Mouse (Mus musculus): ENCODE measurements at regions not wholly inside any gene's neighbourhood (a gene's known extent, or its start where the extent isn't known, plus 50 kb on each side); places are given as distances from the start of the nearest gene placed in this dataset.

- H3K9me3 ChIP-seq (replicated peaks; ENCODE audit: insufficient read depth, low read length), result no peaks in the 10 kb centered on the region
- H3K36me3 ChIP-seq (ENCODE audit: control insufficient read depth in 1 of 2, insufficient read depth in 2 of 2, low read length in 2 of 2), result no peaks in the 10 kb centered on the region
- H3K79me2 ChIP-seq (ENCODE audit: control insufficient read depth, insufficient read depth, low read length, poor library complexity), result no peaks in the 10 kb centered on the region
- H3K4me1 ChIP-seq (ENCODE audit: control insufficient read depth in 1 of 2, insufficient read depth in 2 of 2, low read length in 2 of 2), result no peaks in the 10 kb centered on the region
- H3K27ac ChIP-seq (ENCODE audit: control insufficient read depth, low read depth, low read length), result no peak overlapping the region
- TF ChIP-seq ELF1 (IDR thresholded peaks at IDR 0.05; ENCODE audit: low read depth, low read length), result no peak
- H3K4me3 ChIP-seq (ENCODE audit: control insufficient read depth in 1 of 2, insufficient read depth in 1 of 2, low read depth in 2 of 2, low read length in 2 of 2), result no peak overlapping the region
- no peak overlapping the region for H3K9ac ChIP-seq (ENCODE audit: control insufficient read depth, low read depth, low read length, poor library complexity, severe bottlenecking)
- no peak for DNase-seq (ENCODE audit: low read depth, low spot score)
- H3K27me3 ChIP-seq (ENCODE audit: control insufficient read depth in 1 of 2, insufficient read depth in 2 of 2, low read length in 2 of 2), result no peaks in the 10 kb centered on the region
These were observed 1062.8 kb upstream of the Acvr2a start for GRCm38 (mm10) chr2:47750997-47751623.

GRCm38 (mm10) chr2:47755716-47756115 lies 1058.2 kb upstream of the Acvr2a start:
- TF ChIP-seq TCF12 (IDR thresholded peaks at IDR 0.05; ENCODE audit: low read depth, low read length) (no peak), GATA1 (IDR thresholded peaks at IDR 0.05; ENCODE audit: low read depth, low read length) (no peak), ZNF384 (IDR thresholded peaks at IDR 0.05; ENCODE audit: low read depth, low read length) (no peak), RCOR1 (IDR thresholded peaks at IDR 0.05; ENCODE audit: low read depth, low read length) (no peak), MYC (IDR thresholded peaks at IDR 0.05; ENCODE audit: low read depth, low read length) (no peak), ETS1 (IDR thresholded peaks at IDR 0.05; ENCODE audit: low read depth, low read length) (no peak), MXI1 (IDR thresholded peaks at IDR 0.05; ENCODE audit: low read depth, low read length) (no peak), EP300 (IDR thresholded peaks at IDR 0.05; ENCODE audit: low read depth in 1 of 2, low read length in 2 of 2) (no peak), MAX (IDR thresholded peaks at IDR 0.05; ENCODE audit: low read length) (no peak), NELFE (IDR thresholded peaks at IDR 0.05; ENCODE audit: low read depth, low read length) (no peak), MEF2A (IDR thresholded peaks at IDR 0.05; ENCODE audit: extremely low read depth, insufficient replicate concordance, low read depth, low read length, poor library complexity, severe bottlenecking) (no peak), E2F4 (IDR thresholded peaks at IDR 0.05; ENCODE audit: borderline replicate concordance, low read depth, low read length) (no peak), SIN3A (IDR thresholded peaks at IDR 0.05; ENCODE audit: low read length) (no peak), CHD2 (IDR thresholded peaks at IDR 0.05; ENCODE audit: low read length) (no peak), ZMIZ1 (IDR thresholded peaks at IDR 0.05; ENCODE audit: low read depth, low read length) (no peak), RAD21 (IDR thresholded peaks at IDR 0.05; ENCODE audit: low read depth, low read length) (no peak), HCFC1 (IDR thresholded peaks at IDR 0.05; ENCODE audit: low read depth, low read length) (no peak), SMC3 (IDR thresholded peaks at IDR 0.05; ENCODE audit: low read depth, low read length) (no peak), KAT2A (conservative IDR thresholded peaks at IDR 0.05; ENCODE audit: low read depth, low read length) (no peak)
- no peaks in the 10 kb centered on the region for H3K9me3 ChIP-seq (replicated peaks; ENCODE audit: insufficient read depth, low read length)
- H3K27me3 ChIP-seq (ENCODE audit: control insufficient read depth in 1 of 2, insufficient read depth in 2 of 2, low read length in 2 of 2), result no peaks in the 10 kb centered on the region
- H3K4me1 ChIP-seq (ENCODE audit: control insufficient read depth in 1 of 2, insufficient read depth in 2 of 2, low read length in 2 of 2), result no peaks in the 10 kb centered on the region
- H3K36me3 ChIP-seq (ENCODE audit: control insufficient read depth in 1 of 2, insufficient read depth in 2 of 2, low read length in 2 of 2), result no peaks in the 10 kb centered on the region
- no peak overlapping the region for H3K9ac ChIP-seq (ENCODE audit: control insufficient read depth, low read depth, low read length, poor library complexity, severe bottlenecking)
- no peaks in the 10 kb centered on the region for H3K79me2 ChIP-seq (ENCODE audit: control insufficient read depth, insufficient read depth, low read length, poor library complexity)
- H3K4me3 ChIP-seq (ENCODE audit: control insufficient read depth in 1 of 2, insufficient read depth in 1 of 2, low read depth in 2 of 2, low read length in 2 of 2), result no peak overlapping the region
- no peak overlapping the region for H3K27ac ChIP-seq (ENCODE audit: control insufficient read depth, low read depth, low read length)
- DNase-seq (ENCODE audit: low read depth, low spot score), result no peak

Data from MEL (cell line).